12 mouse cellular contexts compared by ENCODE assay signal in genomic region chr2:154477028-154477427, GRCm38 (mm10). TPM values are rescaled to one million over a fixed set of nuclear protein-coding genes. Genes with fewer than 3 reads are reported as not detected.
DNase-seq lines count a peak whose midpoint lies in the region; ATAC-seq and TF ChIP-seq lines count a peak whose summit lies in the region.
"Had no signal": no experiment of that assay in that cellular context is flagged by ENCODE, and none has a peak within 500 bp of the region (broad histone marks: within the 10 kb centered on the region; RNA-seq: fewer than 3 reads in every experiment).

No protein-coding gene starts in this region.

- TF ChIP-seq POLR2A in lung, adult 2 months (IDR thresholded peaks at IDR 0.05; ENCODE audit: borderline replicate concordance, extremely low read depth, low read depth, low read length) = no peak

- no peak overlapping the region for H3K4me2 ChIP-seq in heart, embryonic 15.5 days
- H3K4me2 ChIP-seq in hindbrain, embryonic 13.5 days = no peak overlapping the region
- H3K4me2 ChIP-seq: embryonic facial prominence, embryonic 13.5 days; midbrain, embryonic 13.5 days had no signal

- H3K27me3 ChIP-seq in heart, embryonic 15.5 days = no peaks in the 10 kb centered on the region
- no peaks in the 10 kb centered on the region for H3K27me3 ChIP-seq in hindbrain, embryonic 13.5 days
- H3K27me3 ChIP-seq: embryonic facial prominence, embryonic 13.5 days; midbrain, embryonic 13.5 days had no signal

- no peak overlapping the region for H3K4me3 ChIP-seq in lung, adult 2 months (replicated peaks; ENCODE audit: extremely low read depth, low read depth, low read length)
- no peak overlapping the region for H3K4me3 ChIP-seq in heart, embryonic 15.5 days
- H3K4me3 ChIP-seq in hindbrain, embryonic 13.5 days = no peak overlapping the region
- H3K4me3 ChIP-seq: embryonic facial prominence, embryonic 13.5 days; midbrain, embryonic 13.5 days had no signal

- 67% methylated on average over 3 of the region's 3 CpGs for WGBS in lung, adult 2 months
- WGBS in heart, embryonic 15.5 days = 68% methylated on average over 3 of the region's 3 CpGs
- WGBS in hindbrain, embryonic 13.5 days = 76% methylated on average over 3 of the region's 3 CpGs

- DNase-seq in cerebellum, adult 18-20 months = peak; percentile 31 to 36
- DNase-seq in cerebellum, adult 8-10 months = no peak
- DNase-seq in lung, adult 18-20 months = peak; percentile 16 to 26
- no peak for DNase-seq in lung, adult 2 months
- peak; percentile 58 for DNase-seq in lung, postnatal 36 days
- no peak for DNase-seq in c-Kit-positive CD71-positive TER-119-positive erythroid progenitor cells, embryonic 14.5 days (ENCODE audit: low spot score)
- DNase-seq: cerebellum, adult 11-12 months had no signal

- no peak for TF ChIP-seq CTCF in lung, adult 2 months (IDR thresholded peaks at IDR 0.05; ENCODE audit: insufficient read depth, low read length)

- H3K36me3 ChIP-seq in heart, embryonic 15.5 days = no peaks in the 10 kb centered on the region
- H3K36me3 ChIP-seq in hindbrain, embryonic 13.5 days = no peaks in the 10 kb centered on the region
- H3K36me3 ChIP-seq: embryonic facial prominence, embryonic 13.5 days; midbrain, embryonic 13.5 days had no signal

- no peaks in the 10 kb centered on the region for H3K9me3 ChIP-seq in heart, embryonic 15.5 days (replicated peaks)
- no peaks in the 10 kb centered on the region for H3K9me3 ChIP-seq in hindbrain, embryonic 13.5 days
- H3K9me3 ChIP-seq: embryonic facial prominence, embryonic 13.5 days; midbrain, embryonic 13.5 days had no signal

- peak overlapping the region; percentile 40; the same call in 1 of the 2 replicates for H3K27ac ChIP-seq in heart, embryonic 15.5 days
- no peak overlapping the region for H3K27ac ChIP-seq in hindbrain, embryonic 13.5 days
- H3K27ac ChIP-seq: embryonic facial prominence, embryonic 13.5 days; liver, embryonic 14.5 days; midbrain, embryonic 13.5 days had no signal

- no peak overlapping the region for H3K9ac ChIP-seq in heart, embryonic 15.5 days
- H3K9ac ChIP-seq in hindbrain, embryonic 13.5 days = no peak overlapping the region
- H3K9ac ChIP-seq: embryonic facial prominence, embryonic 13.5 days; liver, embryonic 14.5 days; midbrain, embryonic 13.5 days had no signal

- no peak for ATAC-seq in heart, embryonic 15.5 days (replicated peaks; ENCODE audit: insufficient number of reproducible peaks, insufficient read depth, low FRiP score, low read depth)
- no peak for ATAC-seq in hindbrain, embryonic 13.5 days (ENCODE audit: low FRiP score)
- ATAC-seq: midbrain, embryonic 13.5 days had no signal

- peaks cover 4% of the 10 kb centered on the region for H3K4me1 ChIP-seq in lung, adult 2 months (ENCODE audit: control insufficient read depth, insufficient read depth, low read length)
- H3K4me1 ChIP-seq in heart, embryonic 15.5 days (replicated peaks) = peaks cover 17% of the 10 kb centered on the region
- peaks cover 11% of the 10 kb centered on the region; the same call in 1 of the 2 replicates for H3K4me1 ChIP-seq in hindbrain, embryonic 13.5 days (replicated peaks)

RNA-seq across cellular contexts. Expression of gene Cbfa2t2, which starts 40.7 kb away (rescaled TPM):
- 8.8 and 12.7 TPM in 2 replicates for polyA plus RNA-seq in lung, adult 2 months (2012; rRNA removed)
- polyA plus RNA-seq in heart, embryonic 15.5 days (2015; fragmentation: Nextera tagmentation; extraction: Ambion mirVana) = 25.9 and 31.0 TPM in 2 replicates
- 56.1 and 58.7 TPM in 2 replicates for polyA plus RNA-seq in hindbrain, embryonic 13.5 days (2015; fragmentation: Nextera tagmentation; extraction: Ambion mirVana)

Comparison
In these comparisons a context has a peak if more than half of its experiments do, and no peak if none do; other contexts are left out.
1. DNase-seq: peak in cerebellum, adult 18-20 months (2 of 2), lung, adult 18-20 months (2 of 2) and lung, postnatal 36 days (single experiment); none in cerebellum, adult 8-10 months (single experiment), lung, adult 2 months (single experiment) and c-Kit-positive CD71-positive TER-119-positive erythroid progenitor cells, embryonic 14.5 days (single experiment).